Mouse (Mus musculus): ENCODE measurements around the gene Mrps12. TPM values are rescaled to one million over a fixed set of nuclear protein-coding genes. Genes with fewer than 3 reads are reported as not detected.

The Mrps12 gene
- 45.9 and 57.2 TPM in 2 replicates for polyA plus RNA-seq (2012; rRNA removed)

DNA sequence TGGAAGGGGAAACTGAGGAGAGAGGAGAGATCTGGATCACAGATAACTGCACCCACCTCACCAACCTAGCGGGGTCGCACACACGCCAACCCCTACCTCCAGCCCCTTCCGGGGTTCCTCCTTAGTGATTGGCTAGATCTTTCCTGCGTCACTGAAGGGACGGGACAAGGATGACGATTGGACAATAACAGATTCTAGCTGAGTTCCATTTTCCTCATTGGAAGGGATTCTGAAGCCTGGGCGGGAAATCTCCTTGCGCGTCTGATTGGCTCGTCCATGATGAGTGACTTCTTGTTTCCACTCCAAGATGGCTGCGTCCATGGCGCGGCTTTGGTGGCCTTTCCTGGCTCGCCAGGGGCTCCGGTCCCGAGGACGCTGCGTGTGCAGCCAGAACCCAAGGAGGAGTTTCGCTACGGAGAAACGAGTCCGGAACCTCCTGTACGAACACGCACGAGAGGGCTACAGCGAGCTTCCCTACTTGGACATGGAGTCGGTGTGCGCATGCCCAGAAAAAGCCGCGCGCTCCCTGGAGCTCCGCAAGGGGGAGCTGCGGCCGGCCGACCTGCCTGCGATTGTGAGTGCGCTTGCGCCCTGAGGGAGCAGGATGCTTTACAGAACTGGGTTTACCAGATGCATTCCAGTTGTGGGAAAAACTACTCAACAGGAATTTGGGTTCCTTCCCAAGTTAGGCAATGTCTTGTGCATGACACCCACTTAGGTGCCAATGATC, at the start of gene Mrps12, which contains the start of gene Sars2:
TSS of gene Mrps12 (minus strand) at position 112 of the 730 bp plus-strand sequence.
TSS of gene Sars2 (plus strand) at position 284 of the 730 bp plus-strand sequence.
- Histone ChIP-seq H3K4me3 (replicated peaks; ENCODE audit: extremely low read depth, low read depth, low read length) (peak within 1 kb of the TSS; percentile 84), H3K4me1 (ENCODE audit: control insufficient read depth, insufficient read depth, low read length) (peaks cover 5% of the 10 kb centered on the region)
- DNase-seq, result peak; percentile 98
- TF ChIP-seq CTCF (IDR thresholded peaks at IDR 0.05; ENCODE audit: insufficient read depth, low read length) (peak; percentile 50), POLR2A (IDR thresholded peaks at IDR 0.05; ENCODE audit: borderline replicate concordance, extremely low read depth, low read depth, low read length) (peak; percentile 97)
- WGBS, result under 1% methylated on average over 39 of the region's 39 CpGs

- no peak for TF ChIP-seq CTCF (IDR thresholded peaks at IDR 0.05; ENCODE audit: insufficient read depth, low read length)
- no peak for TF ChIP-seq POLR2A (IDR thresholded peaks at IDR 0.05; ENCODE audit: borderline replicate concordance, extremely low read depth, low read depth, low read length)
- no peak for DNase-seq
- 63% methylated on average over 8 of the region's 8 CpGs for WGBS
- H3K4me3 ChIP-seq (replicated peaks; ENCODE audit: extremely low read depth, low read depth, low read length), result no peak overlapping the region
- no peaks in the 10 kb centered on the region for H3K4me1 ChIP-seq (ENCODE audit: control insufficient read depth, insufficient read depth, low read length)
These were observed 48.6 kb upstream of the Mrps12 start for GRCm38 (mm10) chr7:28790066-28790806.

DNA sequence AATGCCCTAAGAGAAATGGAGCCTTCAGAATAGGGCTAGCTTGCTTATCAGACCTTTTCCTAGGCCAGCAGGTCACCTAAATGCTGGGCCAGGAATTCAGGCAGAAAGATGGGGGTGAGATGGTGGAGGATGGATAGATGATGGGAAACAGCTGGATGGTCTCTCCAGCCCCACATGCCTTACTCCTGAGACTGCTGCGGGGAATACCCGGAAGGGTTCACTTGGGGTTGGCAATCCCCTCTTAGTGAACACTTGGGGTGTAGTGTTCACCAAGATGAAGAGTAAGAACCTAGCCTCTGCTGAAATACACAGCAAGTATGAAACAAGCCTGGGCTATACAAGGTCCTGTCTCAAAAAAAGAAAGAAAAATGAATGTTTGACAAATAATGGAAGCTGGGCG, 47.6 kb upstream of the Mrps12 start:
- Histone ChIP-seq H3K4me3 (replicated peaks; ENCODE audit: extremely low read depth, low read depth, low read length) (no peak overlapping the region), H3K4me1 (ENCODE audit: control insufficient read depth, insufficient read depth, low read length) (no peaks in the 10 kb centered on the region)
- WGBS, result 61% methylated on average over 3 of the region's 3 CpGs
- TF ChIP-seq CTCF (IDR thresholded peaks at IDR 0.05; ENCODE audit: insufficient read depth, low read length) (no peak), POLR2A (IDR thresholded peaks at IDR 0.05; ENCODE audit: borderline replicate concordance, extremely low read depth, low read depth, low read length) (no peak)
- no peak for DNase-seq

- no peaks in the 10 kb centered on the region for H3K4me1 ChIP-seq (ENCODE audit: control insufficient read depth, insufficient read depth, low read length)
- no peak for DNase-seq
- TF ChIP-seq POLR2A (IDR thresholded peaks at IDR 0.05; ENCODE audit: borderline replicate concordance, extremely low read depth, low read depth, low read length) (no peak), CTCF (IDR thresholded peaks at IDR 0.05; ENCODE audit: insufficient read depth, low read length) (no peak)
- H3K4me3 ChIP-seq (replicated peaks; ENCODE audit: extremely low read depth, low read depth, low read length), result peak within 1 kb of the TSS; percentile 49
- 52% methylated on average over 5 of the region's 5 CpGs for WGBS
These were observed 46.9 kb upstream of the Mrps12 start, which contains the start of gene Rinl for GRCm38 (mm10) chr7:28788307-28789195. TSS of gene Rinl (plus strand) at chr7:28788969.

DNA sequence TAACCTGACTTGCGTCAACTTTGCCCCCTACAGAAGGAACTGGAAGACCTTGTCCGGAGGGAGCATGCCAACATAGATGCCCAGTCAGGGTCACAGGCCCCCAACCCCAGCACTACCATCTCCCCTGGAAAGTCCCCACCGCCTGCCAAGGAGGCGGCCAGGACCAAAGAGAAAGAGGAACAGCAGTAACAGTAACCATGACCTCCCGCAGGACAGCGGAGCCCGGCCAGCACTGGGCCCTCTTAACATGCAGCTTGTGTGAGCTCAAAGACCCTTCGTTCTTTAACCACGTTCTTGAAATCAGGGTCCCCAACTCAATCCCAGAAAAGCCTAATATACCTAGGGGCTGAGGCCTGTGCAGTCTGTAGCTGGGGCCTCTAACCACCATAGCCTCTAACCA, 46.3 kb upstream of the Mrps12 start:
- no peak overlapping the region for H3K4me3 ChIP-seq (replicated peaks; ENCODE audit: extremely low read depth, low read depth, low read length)
- 87% methylated on average over 9 of the region's 9 CpGs for WGBS
- H3K4me1 ChIP-seq (ENCODE audit: control insufficient read depth, insufficient read depth, low read length), result no peaks in the 10 kb centered on the region
- TF ChIP-seq POLR2A (IDR thresholded peaks at IDR 0.05; ENCODE audit: borderline replicate concordance, extremely low read depth, low read depth, low read length) (no peak), CTCF (IDR thresholded peaks at IDR 0.05; ENCODE audit: insufficient read depth, low read length) (no peak)
- DNase-seq, result no peak

DNA sequence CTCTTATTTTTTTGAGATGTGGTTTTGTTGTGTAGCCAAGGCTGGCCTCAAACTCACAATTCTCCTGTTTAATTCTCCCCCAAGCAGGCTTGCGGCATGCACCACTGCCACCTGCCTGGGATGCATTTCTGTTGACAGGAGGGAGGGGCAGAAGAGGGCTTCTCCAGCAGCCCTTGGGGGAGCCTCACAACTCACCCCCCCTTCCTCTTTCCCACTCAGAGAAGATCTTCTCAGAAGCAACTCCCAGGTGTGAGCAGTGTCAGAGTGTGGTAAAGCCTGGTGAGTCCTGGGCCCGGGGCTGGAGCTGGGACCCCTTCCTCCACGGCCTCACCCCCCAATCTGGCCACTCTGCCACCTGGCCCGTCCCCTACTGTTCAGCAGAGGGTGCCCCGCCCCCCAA, 43.5 kb upstream of the Mrps12 start:
- no peak for TF ChIP-seq CTCF (IDR thresholded peaks at IDR 0.05; ENCODE audit: insufficient read depth, low read length)
- TF ChIP-seq POLR2A (IDR thresholded peaks at IDR 0.05; ENCODE audit: borderline replicate concordance, extremely low read depth, low read depth, low read length), result no peak
- DNase-seq, result no peak
- H3K4me1 ChIP-seq (ENCODE audit: control insufficient read depth, insufficient read depth, low read length), result peaks cover 3% of the 10 kb centered on the region; the same call in 1 of the 2 replicates
- WGBS, result 87% methylated on average over 5 of the region's 5 CpGs
- H3K4me3 ChIP-seq (replicated peaks; ENCODE audit: extremely low read depth, low read depth, low read length), result no peak overlapping the region

DNA sequence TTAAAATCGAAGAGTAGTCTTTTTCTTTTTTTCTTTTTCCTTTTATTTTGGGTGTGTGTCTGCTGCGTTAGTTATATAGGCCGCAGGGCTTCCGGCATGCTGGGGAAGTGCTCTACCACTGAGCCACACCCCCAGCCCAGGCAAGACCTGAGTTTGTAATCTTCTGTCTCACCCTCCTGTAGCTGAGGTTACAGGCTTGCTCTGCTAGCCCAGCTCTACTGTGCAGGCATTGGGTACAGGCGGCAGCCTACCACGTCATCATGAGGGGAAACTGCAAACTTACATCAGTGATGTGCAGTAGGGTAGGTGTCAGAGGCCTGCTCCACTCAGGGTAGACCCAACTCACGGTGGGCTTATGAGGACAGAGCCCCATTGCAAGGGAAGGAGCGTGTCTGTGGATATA, 39.6 kb upstream of the Mrps12 start:
- TF ChIP-seq POLR2A (IDR thresholded peaks at IDR 0.05; ENCODE audit: borderline replicate concordance, extremely low read depth, low read depth, low read length) (no peak), CTCF (IDR thresholded peaks at IDR 0.05; ENCODE audit: insufficient read depth, low read length) (no peak)
- 86% methylated on average over 8 of the region's 8 CpGs for WGBS
- Histone ChIP-seq H3K4me1 (ENCODE audit: control insufficient read depth, insufficient read depth, low read length) (peaks cover 4% of the 10 kb centered on the region; the same call in 1 of the 2 replicates), H3K4me3 (replicated peaks; ENCODE audit: extremely low read depth, low read depth, low read length) (no peak overlapping the region)
- no peak for DNase-seq

- TF ChIP-seq CTCF (IDR thresholded peaks at IDR 0.05; ENCODE audit: insufficient read depth, low read length), result no peak
- Histone ChIP-seq H3K4me3 (replicated peaks; ENCODE audit: extremely low read depth, low read depth, low read length) (no peak overlapping the region), H3K4me1 (ENCODE audit: control insufficient read depth, insufficient read depth, low read length) (peaks cover 4% of the 10 kb centered on the region; the same call in 1 of the 2 replicates)
- no peak for DNase-seq
- WGBS, result 47% methylated on average over 7 of the region's 7 CpGs
These were observed 39.2 kb upstream of the Mrps12 start for GRCm38 (mm10) chr7:28780857-28781256.
